Mouse (Mus musculus) CD4-positive helper T cell, adult 2 months (primary cell): ENCODE measurements around the gene Mindy2.

Experiments
- DNase-seq: peaks from one replicate; pipeline ENCODE4 v3.0.0-alpha.2; 2012; ENCODE audit warnings: low read depth, missing footprints, low spot score

Mindy2 gene

GRCm38 (mm10) chr9:70657013-70657967, at the start of gene Mindy2:
Mindy2 (minus strand) TSS chr9:70657174.
- DNase-seq = peak; percentile 100

GRCm38 (mm10) chr9:70706444-70706843, 49.5 kb upstream of the Mindy2 start:
- no peak for DNase-seq

- no peak for DNase-seq
These were observed 46.7 kb upstream of the Mindy2 start for GRCm38 (mm10) chr9:70703597-70704203.

GRCm38 (mm10) chr9:70698090-70698489, 41.1 kb upstream of the Mindy2 start:
- no peak for DNase-seq

- DNase-seq = peak; percentile 32
These were observed 38.7 kb upstream of the Mindy2 start for GRCm38 (mm10) chr9:70695723-70696122.

- DNase-seq = peak; percentile 57
These were observed 35.1 kb upstream of the Mindy2 start for GRCm38 (mm10) chr9:70691772-70692693.

GRCm38 (mm10) chr9:70690579-70690978, 33.6 kb upstream of the Mindy2 start:
- DNase-seq = no peak

GRCm38 (mm10) chr9:70689926-70690325, 33.0 kb upstream of the Mindy2 start:
- DNase-seq = no peak

- DNase-seq = peak; percentile 17
These were observed 31.5 kb upstream of the Mindy2 start for GRCm38 (mm10) chr9:70688301-70688968.

GRCm38 (mm10) chr9:70682202-70682601, 25.2 kb upstream of the Mindy2 start:
- no peak for DNase-seq

- no peak for DNase-seq
These were observed 22.4 kb upstream of the Mindy2 start for GRCm38 (mm10) chr9:70679132-70680091.

GRCm38 (mm10) chr9:70678682-70679131, 21.7 kb upstream of the Mindy2 start, which contains the start of gene Adam10:
Adam10 (plus strand) TSS chr9:70678997.
- DNase-seq = peak; percentile 99

- no peak for DNase-seq
These were observed 19.0 kb upstream of the Mindy2 start for GRCm38 (mm10) chr9:70675961-70676360.

GRCm38 (mm10) chr9:70675117-70675516, 18.1 kb upstream of the Mindy2 start:
- DNase-seq = no peak

GRCm38 (mm10) chr9:70673656-70674055, 16.7 kb upstream of the Mindy2 start:
- no peak for DNase-seq

- peak; percentile 22 for DNase-seq
These were observed 15.0 kb upstream of the Mindy2 start for GRCm38 (mm10) chr9:70671772-70672579.

- peak; percentile 74 for DNase-seq
These were observed 14.3 kb upstream of the Mindy2 start for GRCm38 (mm10) chr9:70671278-70671677.

- no peak for DNase-seq
These were observed 13.4 kb upstream of the Mindy2 start for GRCm38 (mm10) chr9:70670381-70670780.

GRCm38 (mm10) chr9:70669197-70669596, 12.2 kb upstream of the Mindy2 start:
- no peak for DNase-seq
